Mouse (Mus musculus): ENCODE measurements around the gene Mrps34.

The Mrps34 gene

GRCm38 (mm10) chr17:24881738-24882440, 13.0 kb upstream of the Mrps34 start:
- DNase-seq (ENCODE audit: low spot score in 2 of 2), result peak in 1 of 2 experiments; percentile 48

- no peak for DNase-seq (ENCODE audit: low spot score in 2 of 2)
These were observed 10.5 kb upstream of the Mrps34 start for GRCm38 (mm10) chr17:24884391-24884790.

GRCm38 (mm10) chr17:24885356-24886133, 9.4 kb upstream of the Mrps34 start:
- no peak for DNase-seq (ENCODE audit: low spot score in 2 of 2)

- peak; percentile 98 to 100 for DNase-seq (ENCODE audit: low spot score in 2 of 2)
These were observed 8.6 kb upstream of the Mrps34 start, which contains the start of the genes Nubp2 and Spsb3 for GRCm38 (mm10) chr17:24886134-24886931. Nubp2 (minus strand) TSS chr17:24886349. Spsb3 (plus strand) TSS chr17:24886643.

GRCm38 (mm10) chr17:24886932-24887271, 8.0 kb upstream of the Mrps34 start:
- DNase-seq (ENCODE audit: low spot score in 2 of 2), result no peak

GRCm38 (mm10) chr17:24887291-24888080, 7.4 kb upstream of the Mrps34 start:
- no peak for DNase-seq (ENCODE audit: low spot score in 2 of 2)

GRCm38 (mm10) chr17:24888862-24889261, 6.1 kb upstream of the Mrps34 start:
- no peak for DNase-seq (ENCODE audit: low spot score in 2 of 2)

GRCm38 (mm10) chr17:24890151-24891092, 4.5 kb upstream of the Mrps34 start:
- no peak for DNase-seq (ENCODE audit: low spot score in 2 of 2)

GRCm38 (mm10) chr17:24891321-24891720, 3.6 kb upstream of the Mrps34 start:
- DNase-seq (ENCODE audit: low spot score in 2 of 2), result no peak

GRCm38 (mm10) chr17:24892785-24893184, 2.1 kb upstream of the Mrps34 start:
- DNase-seq (ENCODE audit: low spot score in 2 of 2), result no peak

GRCm38 (mm10) chr17:24893276-24893675, 1.6 kb upstream of the Mrps34 start:
- DNase-seq (ENCODE audit: low spot score in 2 of 2), result no peak

- DNase-seq (ENCODE audit: low spot score in 2 of 2), result no peak
These were observed 588 bp upstream of the Mrps34 start for GRCm38 (mm10) chr17:24894061-24894994.

GRCm38 (mm10) chr17:24895571-24896240, 790 bp downstream of the Mrps34 start:
- DNase-seq (ENCODE audit: low spot score in 2 of 2), result no peak

- DNase-seq (ENCODE audit: low spot score in 2 of 2), result peak; percentile 70 to 75
These were observed 1.5 kb downstream of the Mrps34 start, which contains the start of gene Nme3 for GRCm38 (mm10) chr17:24896241-24896992. Nme3 (plus strand) TSS chr17:24896500.

- no peak for DNase-seq (ENCODE audit: low spot score in 2 of 2)
These were observed 2.0 kb downstream of the Mrps34 start for GRCm38 (mm10) chr17:24896993-24897269.

- no peak for DNase-seq (ENCODE audit: low spot score in 2 of 2)
These were observed 2.7 kb downstream of the Mrps34 start for GRCm38 (mm10) chr17:24897600-24897999.

GRCm38 (mm10) chr17:24898041-24898854, 3.3 kb downstream of the Mrps34 start:
- DNase-seq (ENCODE audit: low spot score in 2 of 2), result no peak
